Comparison of ENCODE assay signal across 8 mouse cellular contexts in the genomic region with DNA sequence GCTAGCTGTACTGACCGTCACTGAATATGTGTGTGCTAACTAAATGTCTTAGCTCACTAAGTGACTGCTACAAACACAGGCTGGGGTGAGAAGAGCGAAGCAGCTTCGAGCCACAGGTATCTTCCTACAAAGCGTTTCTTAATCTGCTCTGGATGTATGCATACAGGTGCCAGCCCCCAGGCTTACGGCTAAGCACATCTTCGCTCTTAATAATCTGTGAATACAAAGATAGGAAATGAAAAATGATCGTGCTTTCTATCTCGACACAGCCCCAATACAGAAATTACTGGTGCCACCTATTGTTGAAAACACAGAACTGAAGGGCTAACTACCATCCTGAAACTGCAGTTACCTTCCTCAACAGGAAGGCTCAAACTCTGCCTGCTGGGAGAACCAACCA. TPM values are rescaled to one million over a fixed set of nuclear protein-coding genes. Genes with fewer than 3 reads are reported as not detected.
DNase-seq lines count a peak whose midpoint lies in the region; ATAC-seq and TF ChIP-seq lines count a peak whose summit lies in the region.

No protein-coding gene starts in this region.

- no peak overlapping the region for H3K4me3 ChIP-seq in heart, postnatal 0 days (ENCODE audit: low read depth, low read length)

- H3K36me3 ChIP-seq in heart, postnatal 0 days (replicated peaks; ENCODE audit: control insufficient read depth, insufficient read depth, low read length): no peaks in the 10 kb centered on the region

- peak; percentile 33 for DNase-seq in embryo, embryonic 10 days (ENCODE audit: low spot score)
- no peak for DNase-seq in embryo, embryonic 9.5 days (ENCODE audit: extremely low spot score)
- DNase-seq in lung, postnatal 10 days: peak; percentile 27
- DNase-seq in lung, adult 18-20 months: no peak
- DNase-seq in heart, postnatal 0 days (ENCODE audit: low spot score): no peak
- peak; percentile 29 for DNase-seq in lung, postnatal 36 days
- DNase-seq in thymus, postnatal 10 days (ENCODE audit: low spot score in 2 of 2): no peak
- no peak for DNase-seq in gastrocnemius, adult 18-20 months (ENCODE audit: low spot score)

- 44% methylated on average over 8 of the region's 8 CpGs for WGBS in heart, postnatal 0 days

- no peak overlapping the region for H3K27ac ChIP-seq in heart, postnatal 0 days (ENCODE audit: low read depth)

- ATAC-seq in heart, postnatal 0 days (ENCODE audit: insufficient read depth, low read depth): no peak

- no peaks in the 10 kb centered on the region for H3K27me3 ChIP-seq in heart, postnatal 0 days (ENCODE audit: control insufficient read depth, insufficient read depth, low read length)

- peak; percentile 51 for TF ChIP-seq CTCF in heart, postnatal 0 days (IDR thresholded peaks at IDR 0.05; ENCODE audit: low read depth)

- no peak overlapping the region for H3K9ac ChIP-seq in heart, postnatal 0 days (replicated peaks; ENCODE audit: low read depth, low read length)

- no peaks in the 10 kb centered on the region for H3K9me3 ChIP-seq in heart, postnatal 0 days (replicated peaks; ENCODE audit: control insufficient read depth, low read length)

- no peak for TF ChIP-seq EP300 in heart, postnatal 0 days (IDR thresholded peaks at IDR 0.05; ENCODE audit: low read depth)

- no peaks in the 10 kb centered on the region for H3K4me1 ChIP-seq in heart, postnatal 0 days (ENCODE audit: control insufficient read depth, insufficient read depth)

- H3K4me2 ChIP-seq in heart, postnatal 0 days (ENCODE audit: low read depth, low read length): peak overlapping the region; percentile 44

RNA-seq across cellular contexts. Expression of a gene that starts 51.5 kb away (rescaled TPM):
- 8.9 and 10.0 TPM in 2 replicates for total RNA-seq in heart, postnatal 0 days (2014; rRNA removed; ENCODE audit: low replicate concordance)
- 0.25 and 0.34 TPM in 2 replicates for polyA plus RNA-seq in heart, postnatal 0 days (2015; fragmentation: Nextera tagmentation; extraction: Ambion mirVana)
- under 1 TPM; 0.48 to 0.55 TPM for total RNA-seq in gastrocnemius, adult 18-20 months (2021)

Comparison
In these comparisons a context has a peak if more than half of its experiments do, and no peak if none do; other contexts are left out.
1. DNase-seq: peak in embryo, embryonic 10 days (single experiment), lung, postnatal 10 days (single experiment) and lung, postnatal 36 days (single experiment); none in embryo, embryonic 9.5 days (single experiment), lung, adult 18-20 months (0 of 2), heart, postnatal 0 days (single experiment), thymus, postnatal 10 days (0 of 2) and gastrocnemius, adult 18-20 months (single experiment).